Mouse (Mus musculus) left cerebral cortex, postnatal 36 days (tissue): ENCODE measurements around the gene Fkbp15. TPM values are rescaled to one million over a fixed set of nuclear protein-coding genes. Genes with fewer than 3 reads are reported as not detected.

Experiments
- DNase-seq, 2 experiments: peaks; one replicate each; pipeline ENCODE4 v3.0.0; 2021 to 2022; ENCODE audit warnings: low spot score in 2 of 2, mixed read lengths in 1 of 2
- intact Hi-C: fragments of 180-260 bp; cut with DNase I; formaldehyde crosslinking; loops from one replicate; pipeline ENCODE4 v1.15.1; 2025
- total RNA-seq, 2 experiments: library from RNA; stranded (reverse); gene quantifications; 2 replicates each; pipeline ENCODE4 v1.2.3; 2021

The Fkbp15 gene
- total RNA-seq, 2 experiments from 2014 or later, result 34.5 to 38.9 TPM

GRCm38 (mm10) chr4:62256931-62257330 is 103.4 kb downstream of the Fkbp15 start:
- intact Hi-C loops, result no loop called here
- DNase-seq, result no peak

- no peak for DNase-seq
- intact Hi-C loops, result no loop called here
Observed at GRCm38 (mm10) chr4:62254551-62254950, 105.8 kb downstream of the Fkbp15 start.

DNA sequence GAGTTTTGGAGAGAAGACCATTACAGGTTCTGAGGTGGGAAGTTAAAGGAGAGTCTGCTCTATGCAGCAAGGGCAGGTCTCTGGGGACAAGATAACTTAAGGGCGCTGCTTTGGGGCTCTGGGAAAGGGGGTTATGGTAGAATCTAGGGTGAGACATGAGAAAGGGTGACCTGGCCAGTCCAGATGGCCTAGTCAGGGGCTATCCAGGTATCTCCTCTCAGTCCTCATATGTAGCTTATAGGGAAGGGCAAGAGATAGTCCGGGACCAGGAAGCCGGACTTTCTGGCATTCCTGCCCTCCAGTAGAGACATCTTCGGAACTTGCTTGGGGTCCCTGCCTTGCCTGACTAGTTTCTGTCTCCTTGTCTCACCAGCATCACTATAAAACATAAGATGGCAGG is 108.6 kb downstream of the Fkbp15 start:
- intact Hi-C loops, result no loop called here
- no peak for DNase-seq

- DNase-seq, result no peak
- intact Hi-C loops, result no loop called here
Observed at GRCm38 (mm10) chr4:62250896-62251544, 109.3 kb downstream of the Fkbp15 start.

Other genes starting within 250 kb of the Fkbp15 start
- not detected for gene Mup21, start 209.7 kb downstream of the Fkbp15 start, total RNA-seq
- gene Zfp37, start 129.5 kb downstream of the Fkbp15 start, total RNA-seq, result 10 to 100 TPM; 22.0 to 22.2 TPM
- 1 to 10 TPM; 6.7 to 8.7 TPM for gene Slc31a2, start 98.0 kb downstream of the Fkbp15 start, total RNA-seq
- 10 to 100 TPM; 14.2 to 15.2 TPM for gene Slc31a1, start 179 bp upstream of the Fkbp15 start, total RNA-seq
- 10 to 100 TPM; 44.0 to 44.1 TPM for gene Cdc26, start 48.1 kb upstream of the Fkbp15 start, total RNA-seq
- 10 to 100 TPM; 12.1 to 12.4 TPM for gene Prpf4, start 48.2 kb upstream of the Fkbp15 start, total RNA-seq
- gene Rnf183, start 74.7 kb upstream of the Fkbp15 start, total RNA-seq, result not detected
- 1 to 10 TPM; 7.8 to 8.9 TPM for gene Wdr31, start 110.3 kb upstream of the Fkbp15 start, total RNA-seq
- under 1 TPM; 0.27 to 0.54 TPM for gene Bspry, start 119.5 kb upstream of the Fkbp15 start, total RNA-seq
- 10 to 100 TPM in 1 of 2 experiments, 1 to 10 TPM in 1; 9.8 to 10.4 TPM for gene Hdhd3, start 142.9 kb upstream of the Fkbp15 start, total RNA-seq
- 10 to 100 TPM; 28.0 to 28.4 TPM for gene Alad, start 159.4 kb upstream of the Fkbp15 start, total RNA-seq
- gene Pole3, start 164.5 kb upstream of the Fkbp15 start, total RNA-seq, result 10 to 100 TPM; 22.5 to 23.1 TPM
- under 1 TPM; 0.29 to 0.47 TPM for gene 4933430I17Rik, start 164.8 kb upstream of the Fkbp15 start, total RNA-seq
- gene Rgs3, start 199.3 kb upstream of the Fkbp15 start, total RNA-seq, result 10 to 100 TPM; 28.2 to 32.3 TPM